In genomic region chr6:149244159-149244558, GRCm38 (mm10) we compare ENCODE assay signal across 11 mouse cellular contexts.
"Had no signal": no experiment of that assay in that cellular context is flagged by ENCODE, and none has a peak within 500 bp of the region (broad histone marks: within the 10 kb centered on the region; RNA-seq: fewer than 3 reads in every experiment).

No protein-coding gene starts in this region.

- ATAC-seq: lung, postnatal 0 days; midbrain, embryonic 13.5 days; midbrain, embryonic 15.5 days had no signal

- DNase-seq: liver, postnatal 0 days; lung, adult 2 months; lung, postnatal 14 days; lung, postnatal 36 days; right cerebral cortex, postnatal 14 days; thymus, adult 2 months; thymus, postnatal 25 days; thymus, postnatal 4 days had no signal
